Mouse (Mus musculus): ENCODE measurements around the gene Iscu.

- TF ChIP-seq HCFC1 (IDR thresholded peaks at IDR 0.05; ENCODE audit: borderline replicate concordance, insufficient read depth, low read length) (no peak), MAFK (IDR thresholded peaks at IDR 0.05; ENCODE audit: insufficient read depth, low read depth, low read length) (no peak), ZNF384 (IDR thresholded peaks at IDR 0.05; ENCODE audit: low read depth, low read length) (no peak)
Measured at GRCm38 (mm10) chr5:113781254-113781653, 8.7 kb downstream of the Iscu start.

Data from ES-E14 (cell line).